Mouse (Mus musculus): Measurements from ENCODE around the gene Tbx15. TPM values are rescaled to one million over a fixed set of nuclear protein-coding genes. Genes with fewer than 3 reads are reported as not detected.

Gene Tbx15
- total and polyA plus RNA-seq, 3 experiments: 0.11 TPM; not detected in 2

DNA sequence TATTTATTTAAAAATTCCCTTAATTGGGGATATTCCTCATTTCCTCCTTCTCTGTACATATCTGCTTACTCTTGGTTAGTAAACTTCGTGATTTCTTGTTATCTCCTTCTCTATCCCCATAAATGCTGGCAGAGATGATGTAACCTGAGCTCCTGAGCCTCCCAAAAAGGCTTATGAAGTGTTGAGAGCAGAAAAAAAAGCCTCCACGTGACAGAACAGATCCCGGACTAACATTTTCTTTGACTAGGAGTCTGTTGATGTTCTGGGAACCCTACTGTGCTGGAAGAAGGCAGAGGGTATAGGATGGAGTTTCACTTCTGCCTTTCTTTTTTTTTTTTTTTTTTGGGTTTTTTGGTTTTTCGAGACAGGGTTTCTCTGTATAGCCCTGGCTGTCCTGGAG is 146.9 kb downstream of the Tbx15 start:
- DNase-seq (ENCODE audit: low spot score) (no peak), ATAC-seq (ENCODE audit: extremely low read depth, insufficient number of reproducible peaks, low FRiP score, poor library complexity, severe bottlenecking) (no peak)
- Histone ChIP-seq H3K4me1 (ENCODE audit: insufficient read depth, low read depth, low read length) (no peaks in the 10 kb centered on the region), H3K9me3 (replicated peaks) (peaks cover 9% of the 10 kb centered on the region), H3K4me3 (ENCODE audit: low read depth, low read length) (no peak overlapping the region), H3K27me3 (ENCODE audit: insufficient read depth, low read length) (no peaks in the 10 kb centered on the region), H3K36me3 (replicated peaks) (no peaks in the 10 kb centered on the region)
- TF ChIP-seq GATA2 (IDR thresholded peaks at IDR 0.05; ENCODE audit: borderline replicate concordance, low read depth, low read length) (no peak), CTCF (IDR thresholded peaks at IDR 0.05; ENCODE audit: low read depth, low read length) (no peak), GATA1 (IDR thresholded peaks at IDR 0.05; ENCODE audit: borderline replicate concordance, low read length) (no peak), TAL1 (conservative IDR thresholded peaks at IDR 0.05; ENCODE audit: low read depth, low read length) (no peak), POLR2AphosphoS5 (IDR thresholded peaks at IDR 0.05; ENCODE audit: insufficient replicate concordance, low read depth, low read length) (no peak)

Other genes with a start within 250 kb of the Tbx15 start
- 8.0 and 12.0 TPM in 2 replicates for gene Wars2, start 99.3 kb upstream of the Tbx15 start, total RNA-seq (2014; fragmentation: Nextera tagmentation)
- 7.4 and 7.9 TPM in 2 replicates for gene Wars2, start 99.3 kb upstream of the Tbx15 start, total RNA-seq (2017)
- 0.61 and 0.62 TPM in 2 replicates for gene Wars2, start 99.3 kb upstream of the Tbx15 start, polyA plus RNA-seq (2012)

All from G1E (cell line).